Mouse (Mus musculus) embryonic fibroblast, embryonic 13.5 days (primary cell): ENCODE data around the gene Blnk.

Experiments
- CTCF ChIP-seq: IDR thresholded peaks from 2 replicates; pipeline ENCODE4 v1.5.1; 2011; ENCODE audit warnings: mild to moderate bottlenecking, control low read depth, low read length, moderate library complexity, borderline replicate concordance; ENCODE audit not compliant: insufficient read depth
- POLR2A ChIP-seq: IDR thresholded peaks from 2 replicates; pipeline ENCODE4 v1.6.1; 2011; ENCODE audit warnings: low read depth, mild to moderate bottlenecking, control low read depth, low read length, moderate library complexity

GRCm38 (mm10) chr19:40935376-40935775 is 59.0 kb downstream of the Blnk start:
- TF ChIP-seq CTCF (no peak), POLR2A (no peak)
